Mouse (Mus musculus) C2C12 (cell line): Measurements from ENCODE around the gene Fem1b.

Experiments used
- CTCF ChIP-seq: IDR thresholded peaks from one replicate; pipeline ENCODE4 v1.5.1; 2011; ENCODE audit not compliant: control insufficient read depth, insufficient read depth, insufficient read length
- FOSL1 ChIP-seq: IDR thresholded peaks from one replicate; pipeline ENCODE4 v1.8.0; 2011; ENCODE audit warnings: mild to moderate bottlenecking, low read length; ENCODE audit not compliant: poor library complexity, insufficient read depth, severe bottlenecking
- MYOD1 ChIP-seq: IDR thresholded peaks from one replicate; pipeline ENCODE4 v1.6.1; 2011; ENCODE audit warnings: low read depth; ENCODE audit not compliant: control insufficient read depth, insufficient read length
- MYOG ChIP-seq: IDR thresholded peaks from one replicate; pipeline ENCODE4 v1.6.1; 2011; ENCODE audit not compliant: control insufficient read depth, insufficient read length; ENCODE audit errors: extremely low read depth
- USF1 ChIP-seq: IDR thresholded peaks from one replicate; pipeline ENCODE4 v1.6.1; 2011; ENCODE audit warnings: low read depth, mild to moderate bottlenecking, control low read depth, moderate library complexity

DNA sequence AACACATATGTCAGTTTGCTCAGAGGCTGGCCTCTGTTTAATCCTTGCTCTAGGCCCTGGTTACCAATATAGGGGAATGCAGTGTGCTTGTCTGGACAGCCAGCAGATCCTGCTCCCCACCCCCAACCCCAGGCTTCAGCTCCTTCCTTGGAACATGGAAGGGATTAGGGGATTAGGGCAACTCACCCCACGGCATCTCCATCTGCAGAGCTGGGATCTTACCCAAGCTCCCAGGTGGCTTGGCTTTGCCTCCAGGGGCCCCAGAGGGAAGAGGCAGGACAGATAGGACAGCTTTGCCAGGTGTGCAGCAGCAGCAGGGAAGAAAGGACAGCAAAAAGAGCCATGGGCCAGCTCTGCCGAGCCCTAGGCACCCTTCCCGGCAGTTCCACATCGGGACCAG, 49.1 kb upstream of the Fem1b start:
- TF ChIP-seq CTCF (no peak), MYOD1 (no peak), USF1 (no peak), FOSL1 (no peak), MYOG (no peak)
